Mouse (Mus musculus) liver, embryonic 11.5 days (tissue): ENCODE data around the gene Xlr. TPM values are rescaled to one million over a fixed set of nuclear protein-coding genes. Genes with fewer than 3 reads are reported as not detected.
"Not testable (repeated sequence)": the region's sequence is repeated elsewhere in the genome, so short reads cannot be mapped to it uniquely, and the experiment has no call there.

Source experiments
- ATAC-seq: fragments of 200-750 bp; cut with Nextera tagmentation; replicated peaks from 2 replicates; pipeline ENCODE4 v1.8.0; 2017; ENCODE audit warnings: moderate number of reproducible peaks, mild to moderate bottlenecking, moderate TSS enrichment, moderate library complexity; ENCODE audit not compliant: low FRiP score
- DNase-seq: peaks from one replicate; pipeline ENCODE4 v3.0.0-alpha.2; 2017; ENCODE audit warnings: low spot score
- H3K27ac ChIP-seq: fragments of 300-500 bp; sonication (generic); 2 replicates; pipeline ENCODE4 v1.5.1; 2014; ENCODE audit warnings: mild to moderate bottlenecking, low read depth, low read length, control low read depth
- H3K27me3 ChIP-seq: fragments of 300-500 bp; sonication (generic); replicated peaks from 2 replicates; pipeline ENCODE4 v1.6.1; 2014; ENCODE audit warnings: low read length, mixed read lengths; ENCODE audit not compliant: control insufficient read depth, insufficient read depth
- H3K36me3 ChIP-seq: fragments of 300-500 bp; sonication (generic); 2 replicates; pipeline ENCODE4 v1.6.1; 2014; ENCODE audit warnings: mild to moderate bottlenecking, low read length, moderate library complexity, mixed read lengths; ENCODE audit not compliant: control insufficient read depth, insufficient read depth
- H3K4me1 ChIP-seq: fragments of 300-500 bp; sonication (generic); replicated peaks from 2 replicates; pipeline ENCODE4 v1.6.1; 2014; ENCODE audit warnings: low read length, mixed read lengths; ENCODE audit not compliant: control insufficient read depth, insufficient read depth
- H3K4me2 ChIP-seq: fragments of 300-500 bp; sonication (generic); 2 replicates; pipeline ENCODE4 v1.6.1; 2014; ENCODE audit warnings: mild to moderate bottlenecking, control low read depth, moderate library complexity
- H3K4me3 ChIP-seq: fragments of 300-500 bp; sonication (generic); 2 replicates; pipeline ENCODE4 v1.5.1; 2014; ENCODE audit warnings: low read depth, low read length, control low read depth
- H3K9ac ChIP-seq: fragments of 300-500 bp; sonication (generic); 2 replicates; pipeline ENCODE4 v1.6.1; 2014; ENCODE audit warnings: low read depth, low read length, control low read depth
- H3K9me3 ChIP-seq: fragments of 300-500 bp; sonication (generic); 2 replicates; pipeline ENCODE4 v1.6.1; 2016; ENCODE audit warnings: low read length, inconsistent platforms, mixed read lengths; ENCODE audit not compliant: control insufficient read depth
- WGBS: fragments of 180-500 bp; shearing (Covaris S2); extraction: QIAGEN DNeasy Blood & Tissue Kit; methylation state at CpG from one replicate; pipeline ENCODE4 v1.1.7; 2014; 5-methylcytosine and 5-hydroxymethylcytosine counted together
- polyA plus RNA-seq: library from polyadenylated mRNA; unstranded; fragments of >200 nt; fragmentation: Nextera tagmentation; extraction: Ambion mirVana; gene quantifications from 2 replicates; pipeline ENCODE4 v1.2.1, GENCODE M21; 2014

Xlr gene
- 1.4 and 2.8 TPM in 2 replicates for polyA plus RNA-seq

GRCm38 (mm10) chrX:53797519-53797918 is at the start of gene Xlr:
Gene Xlr (minus strand): TSS chrX:53797706.
- not testable (repeated sequence) for H3K4me1 ChIP-seq, ATAC-seq, H3K4me3 ChIP-seq, DNase-seq, H3K9me3 ChIP-seq, H3K9ac ChIP-seq, H3K36me3 ChIP-seq, H3K27me3 ChIP-seq, H3K4me2 ChIP-seq, H3K27ac ChIP-seq
- 74% methylated on average over 11 of the region's 11 CpGs for WGBS

GRCm38 (mm10) chrX:53799074-53799473 is 1.6 kb upstream of the Xlr start:
- Histone ChIP-seq H3K27me3 (no peaks in the 10 kb centered on the region), H3K9me3 (no peaks in the 10 kb centered on the region), H3K9ac (no peak overlapping the region), H3K36me3 (no peaks in the 10 kb centered on the region), H3K4me1 (no peaks in the 10 kb centered on the region), H3K4me3 (no peak overlapping the region), H3K27ac (no peak overlapping the region), H3K4me2 (no peak overlapping the region)
- 41% methylated on average over 3 of the region's 3 CpGs for WGBS
- no peak for DNase-seq
- ATAC-seq: no peak

GRCm38 (mm10) chrX:53776276-53776675 is 21.2 kb downstream of the Xlr start, which contains the start of gene Zfp36l3:
Gene Zfp36l3 (minus strand): TSS chrX:53776394.
- H3K27me3 ChIP-seq: no peaks in the 10 kb centered on the region
- DNase-seq (no peak), ATAC-seq (no peak)
- H3K4me3 ChIP-seq: no peak within 1 kb of the TSS
- H3K27ac ChIP-seq: no peak within 1 kb of the TSS
- WGBS: 84% methylated on average over 12 of the region's 12 CpGs
- H3K9me3 ChIP-seq: no peaks in the 10 kb centered on the region
- H3K9ac ChIP-seq: no peak within 1 kb of the TSS
- H3K4me2 ChIP-seq: no peak within 1 kb of the TSS
- no peaks in the 10 kb centered on the region for H3K36me3 ChIP-seq
- H3K4me1 ChIP-seq: no peaks in the 10 kb centered on the region

GRCm38 (mm10) chrX:53757736-53758135 is 39.8 kb downstream of the Xlr start, which contains the start of gene 1700013H16Rik:
Gene 1700013H16Rik (minus strand): TSS chrX:53757831.
- no peak within 1 kb of the TSS for H3K4me2 ChIP-seq
- no peak within 1 kb of the TSS for H3K9ac ChIP-seq
- WGBS: 93% methylated on average over 16 of the region's 16 CpGs
- no peak for DNase-seq
- no peaks in the 10 kb centered on the region for H3K4me1 ChIP-seq
- no peak for ATAC-seq
- no peak within 1 kb of the TSS for H3K4me3 ChIP-seq
- H3K9me3 ChIP-seq: peaks cover 2% of the 10 kb centered on the region; the same call in 1 of the 2 replicates
- H3K27me3 ChIP-seq: no peaks in the 10 kb centered on the region
- H3K27ac ChIP-seq: no peak within 1 kb of the TSS
- no peaks in the 10 kb centered on the region for H3K36me3 ChIP-seq

GRCm38 (mm10) chrX:53752851-53753250 is 44.7 kb downstream of the Xlr start:
- Histone ChIP-seq H3K9me3 (peaks cover 2% of the 10 kb centered on the region; the same call in 1 of the 2 replicates), H3K9ac (no peak overlapping the region), H3K36me3 (no peaks in the 10 kb centered on the region), H3K27me3 (no peaks in the 10 kb centered on the region), H3K4me3 (no peak overlapping the region), H3K4me2 (no peak overlapping the region), H3K4me1 (no peaks in the 10 kb centered on the region), H3K27ac (no peak overlapping the region)
- 100% methylated on average over 1 of the region's 1 CpGs for WGBS
- DNase-seq (no peak), ATAC-seq (no peak)

- H3K4me1 ChIP-seq: no peaks in the 10 kb centered on the region
- WGBS: 73% methylated on average over 2 of the region's 2 CpGs
- H3K36me3 ChIP-seq: no peaks in the 10 kb centered on the region
- H3K4me2 ChIP-seq: no peak overlapping the region
- ATAC-seq (no peak), DNase-seq (no peak)
- H3K9ac ChIP-seq: no peak overlapping the region
- H3K27me3 ChIP-seq: no peaks in the 10 kb centered on the region
- H3K4me3 ChIP-seq: no peak overlapping the region
- H3K27ac ChIP-seq: no peak overlapping the region
- no peaks in the 10 kb centered on the region for H3K9me3 ChIP-seq
Measured at GRCm38 (mm10) chrX:53728967-53729366, 68.5 kb downstream of the Xlr start.

Other genes with a start within 250 kb of the Xlr start
- 5.7 and 6.8 TPM in 2 replicates for gene Rtl8c, start 189.7 kb downstream of the Xlr start, polyA plus RNA-seq
- not detected in 2 replicates for gene Gm14597, start 188.7 kb downstream of the Xlr start, polyA plus RNA-seq
- 16.4 and 21.2 TPM in 2 replicates for gene Rtl8a, start 154.0 kb downstream of the Xlr start, polyA plus RNA-seq
- gene Rtl8b, start 127.3 kb downstream of the Xlr start, polyA plus RNA-seq: 19.9 and 20.0 TPM in 2 replicates
- gene 4930502E18Rik, start 72.9 kb downstream of the Xlr start, polyA plus RNA-seq: 0.19 and 0.21 TPM in 2 replicates
- not detected in 2 replicates for gene 1700013H16Rik, start 39.9 kb downstream of the Xlr start, polyA plus RNA-seq
- not detected in 2 replicates for gene Zfp36l3, start 21.3 kb downstream of the Xlr start, polyA plus RNA-seq